Mouse (Mus musculus): ENCODE data around the gene Fbxo10.
"Not testable (repeated sequence)": the region's sequence is repeated elsewhere in the genome, so short reads cannot be mapped to it uniquely, and the experiment has no call there.

Fbxo10 gene

GRCm38 (mm10) chr4:45000001-45000400, 84.4 kb downstream of the Fbxo10 start:
- DNase-seq (ENCODE audit: low spot score in 2 of 2) = no peak

DNA sequence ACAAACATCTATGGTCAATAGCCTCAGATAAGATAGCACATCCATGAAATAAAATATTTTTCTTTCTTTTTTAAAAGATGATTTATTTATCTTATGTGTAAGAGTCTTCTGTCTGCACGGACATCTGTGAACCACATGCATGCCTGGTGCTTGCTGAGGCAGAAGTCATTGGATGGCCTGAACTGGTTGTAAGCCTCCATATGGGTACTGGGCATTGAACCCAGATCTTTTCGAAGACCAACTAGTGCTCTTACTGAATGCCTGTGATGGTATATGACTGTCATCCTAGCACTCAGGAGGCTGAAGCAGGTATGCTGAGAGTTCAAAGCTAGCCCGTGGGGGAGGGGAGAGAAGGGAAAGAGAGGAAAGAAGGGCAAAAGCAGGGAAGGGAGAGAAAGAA, 86.3 kb downstream of the Fbxo10 start:
- DNase-seq (ENCODE audit: low spot score in 2 of 2) = no peak

DNA sequence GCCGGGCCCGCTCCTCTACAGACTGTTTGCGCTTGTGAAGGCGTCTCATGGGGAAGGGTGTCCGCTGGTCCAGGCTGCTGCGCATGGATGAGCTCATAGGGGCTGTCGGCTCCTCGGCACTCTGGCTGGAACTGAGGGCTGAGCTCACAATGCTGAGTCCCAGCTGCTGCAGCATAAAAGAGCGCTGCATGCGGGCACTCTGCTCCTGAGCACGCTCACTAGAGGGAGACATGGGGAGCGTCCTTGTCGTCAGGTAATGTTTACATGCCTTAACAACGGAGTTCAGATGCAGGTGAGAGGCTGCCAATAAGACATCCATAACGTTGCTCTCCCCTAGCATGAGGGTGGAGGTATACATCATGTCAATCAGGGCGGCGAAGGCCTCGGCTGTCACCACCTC, 89.6 kb downstream of the Fbxo10 start:
- no peak for DNase-seq (ENCODE audit: low spot score in 2 of 2)

DNA sequence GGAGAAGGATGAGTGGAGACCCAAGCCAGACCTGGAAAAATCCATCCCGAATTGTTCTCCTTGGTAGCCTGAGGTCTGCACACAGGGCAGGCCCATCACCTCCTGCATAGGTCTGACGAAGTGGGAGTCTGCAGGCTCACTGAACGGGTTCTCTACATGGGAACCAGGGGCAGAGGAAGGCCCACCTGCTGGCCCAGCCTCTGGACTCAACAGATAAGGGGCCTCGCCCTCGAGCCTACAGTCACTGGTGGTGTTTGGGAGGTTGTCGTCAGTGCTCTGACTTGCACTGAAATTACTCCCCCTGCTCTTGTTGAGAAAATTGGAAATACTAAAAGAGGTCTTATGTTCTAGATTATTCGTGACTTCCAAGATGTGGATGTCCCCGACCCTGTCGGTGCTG, 90.6 kb downstream of the Fbxo10 start:
- no peak for DNase-seq (ENCODE audit: low spot score in 2 of 2)

- DNase-seq (ENCODE audit: low spot score in 2 of 2) = not testable (repeated sequence)
Measured at GRCm38 (mm10) chr4:44993179-44993578, 91.2 kb downstream of the Fbxo10 start.

- not testable (repeated sequence) for DNase-seq (ENCODE audit: low spot score in 2 of 2)
Measured at GRCm38 (mm10) chr4:44992330-44992729, 92.1 kb downstream of the Fbxo10 start.

DNA sequence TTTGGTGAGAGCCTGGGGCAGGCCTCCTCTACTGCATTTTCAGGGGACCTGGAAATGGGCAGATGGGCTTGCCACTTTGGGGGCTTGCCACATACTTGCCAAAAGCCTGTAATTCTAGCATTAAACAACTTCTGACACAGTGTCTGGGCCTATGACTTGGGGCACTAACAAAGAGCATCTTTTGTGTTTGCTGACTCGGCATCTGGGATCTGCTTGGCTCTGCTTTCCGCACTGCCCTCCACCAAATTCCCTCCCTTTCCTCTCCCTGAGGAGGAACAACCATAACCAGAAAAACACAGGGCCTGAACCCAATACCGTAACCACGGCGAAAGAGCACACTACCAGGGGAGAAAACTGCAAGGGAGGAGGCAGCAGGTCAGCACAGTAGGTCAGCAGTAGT, 93.8 kb downstream of the Fbxo10 start:
- DNase-seq (ENCODE audit: low spot score in 2 of 2) = no peak

All from natural killer cell, adult 2 months (primary cell).